Mouse (Mus musculus) mouse embryonic stem cell (cell line): Measurements from ENCODE around the gene Bmp8b.
"Not testable (repeated sequence)": the region's sequence is repeated elsewhere in the genome, so short reads cannot be mapped to it uniquely, and the experiment has no call there.

Experiments used
- in situ Hi-C, 2 experiments: fragments of 300-500 bp; cut with MboI; formaldehyde crosslinking; loops; 1 replicate in 1 of 2; 3 replicates in 1 of 2; pipeline ENCODE4 v1.14.3; 2019 to 2020; ENCODE audit warnings: low sequenced_read_pairs in 2 of 2, low pct_unique_long_range_greater_than_20kb in 1 of 2, mixed read lengths in 1 of 2; ENCODE audit not compliant: unreplicated experiment in 1 of 2

The Bmp8b gene

DNA sequence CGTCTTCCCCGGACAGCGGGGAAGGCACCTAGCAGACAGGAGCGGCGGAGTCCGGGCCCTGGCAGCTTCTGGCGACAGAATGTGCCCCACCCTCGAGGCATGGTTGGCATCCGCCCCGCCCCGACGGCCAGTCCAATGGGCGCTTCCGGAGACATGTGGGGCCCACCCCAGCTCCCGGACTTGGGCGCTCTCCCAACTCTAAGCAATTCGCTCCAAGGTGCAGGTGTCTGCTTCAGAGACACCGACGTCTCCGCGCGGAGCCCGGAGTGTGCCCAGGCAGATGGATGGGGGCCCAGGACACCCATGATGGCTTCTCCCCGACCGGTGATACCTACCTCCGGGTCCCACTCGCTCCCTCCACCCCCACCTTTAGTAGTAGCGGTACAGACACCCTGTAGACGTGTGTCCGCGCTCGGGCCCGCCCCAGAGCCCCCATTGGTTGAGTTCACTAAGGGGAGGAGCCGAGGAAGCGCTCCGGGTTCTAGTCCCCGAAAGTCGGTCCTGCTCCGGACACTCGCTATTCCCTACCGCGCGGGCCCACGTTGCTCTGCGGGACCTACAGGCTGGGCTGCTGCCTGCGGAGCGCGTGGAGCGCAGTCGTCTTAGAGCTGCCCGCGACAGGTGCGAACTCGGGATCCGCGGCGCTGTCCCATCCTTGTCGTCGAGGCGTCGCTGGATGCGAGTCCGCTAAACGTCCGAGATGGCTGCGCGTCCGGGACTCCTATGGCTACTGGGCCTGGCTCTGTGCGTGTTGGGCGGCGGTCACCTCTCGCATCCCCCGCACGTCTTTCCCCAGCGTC, at the start of gene Bmp8b:
Gene Bmp8b, plus strand, starts transcription at position 515 of the 800 bp plus-strand sequence.
- in situ Hi-C loops: no loop called here

- in situ Hi-C loops: no loop called here
Measured at GRCm38 (mm10) chr4:123056560-123057109, 48.3 kb upstream of the Bmp8b start.

DNA sequence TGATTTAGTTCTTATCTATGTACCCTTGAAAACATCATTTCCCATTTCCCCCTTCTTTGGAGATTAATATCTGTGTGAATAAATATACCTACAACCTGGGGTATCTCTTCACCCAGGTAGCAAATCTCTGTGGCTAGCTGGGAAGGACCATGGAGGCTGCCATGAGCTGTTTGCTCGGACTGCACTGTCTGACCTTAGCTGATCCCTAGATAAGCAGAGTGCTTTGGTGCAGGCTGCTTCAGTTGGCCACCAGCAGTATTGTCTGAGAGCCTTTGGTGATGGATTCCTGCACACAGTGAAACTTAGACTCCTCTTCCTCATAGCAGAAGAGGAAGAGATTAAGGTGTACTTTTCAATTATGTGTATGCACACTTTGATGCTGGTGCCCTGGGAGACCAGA, 47.0 kb upstream of the Bmp8b start:
- in situ Hi-C loops: no loop called here

GRCm38 (mm10) chr4:123061744-123062143, 43.2 kb upstream of the Bmp8b start:
- in situ Hi-C loops: no loop called here

GRCm38 (mm10) chr4:123068646-123069045, 36.3 kb upstream of the Bmp8b start:
- in situ Hi-C loops: no loop called here

DNA sequence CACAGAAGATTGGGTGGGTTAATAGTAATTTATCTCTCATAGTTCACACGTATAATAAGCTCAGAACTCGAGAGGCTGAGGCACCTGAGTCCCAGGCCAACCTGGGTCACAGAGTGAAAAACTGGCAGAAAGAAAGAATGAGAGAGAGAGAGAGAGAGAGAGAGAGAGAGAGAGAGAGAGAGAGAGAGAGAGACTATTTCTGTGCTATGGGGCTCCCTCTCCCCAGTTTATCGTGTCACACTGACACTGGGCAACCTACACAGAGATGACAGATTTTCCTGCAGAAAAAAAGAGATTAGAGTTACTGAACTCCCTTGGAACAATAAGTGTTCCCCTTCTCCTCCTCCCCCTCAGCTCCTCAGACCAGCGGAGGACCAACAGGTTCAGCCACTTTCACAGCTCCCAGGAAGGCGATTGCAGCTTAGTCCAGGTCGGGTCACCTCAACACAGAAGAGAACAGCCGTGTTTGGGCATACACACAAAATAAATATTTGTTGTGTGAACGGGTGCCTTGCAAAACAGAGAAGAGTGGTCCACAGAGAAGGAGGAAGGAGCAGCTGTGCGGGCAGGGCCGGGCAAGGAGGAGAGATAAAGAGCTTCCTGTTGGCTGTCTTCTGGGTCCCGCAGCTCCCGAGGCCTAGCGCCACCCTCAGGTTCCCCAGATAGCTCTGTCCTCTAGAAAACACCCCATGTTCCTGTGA, 33.5 kb upstream of the Bmp8b start:
- in situ Hi-C loops: no loop called here

DNA sequence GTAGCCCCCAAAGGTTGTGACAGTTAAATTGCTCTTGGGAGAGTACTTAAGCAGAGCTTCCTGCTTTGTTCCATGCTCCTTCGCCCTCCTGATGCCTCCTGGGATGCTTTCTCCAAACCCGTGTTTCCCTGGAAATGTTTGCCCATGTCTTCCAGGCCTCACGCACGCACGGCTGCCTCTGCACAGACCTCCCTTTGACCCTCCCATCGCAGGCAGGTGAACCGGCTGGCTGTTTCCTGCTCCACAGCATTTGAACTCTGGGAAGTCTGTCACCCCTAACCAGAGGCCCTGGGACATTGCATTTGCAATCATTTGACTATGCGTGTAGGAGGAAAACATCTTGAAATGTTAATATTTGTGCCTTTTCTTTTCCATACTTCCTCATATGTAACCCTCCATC, 28.0 kb upstream of the Bmp8b start:
- in situ Hi-C loops: no loop called here

GRCm38 (mm10) chr4:123078231-123078630, 26.7 kb upstream of the Bmp8b start:
- in situ Hi-C loops: no loop called here

- in situ Hi-C loops: loop anchor here (5.0 to 10.0 kb wide), 3 partner anchors 83 to 166 kb away; partner anchors contain the start of gene Mycl (in 1 of the 2)
Measured at GRCm38 (mm10) chr4:123080791-123081190, 24.2 kb upstream of the Bmp8b start.

DNA sequence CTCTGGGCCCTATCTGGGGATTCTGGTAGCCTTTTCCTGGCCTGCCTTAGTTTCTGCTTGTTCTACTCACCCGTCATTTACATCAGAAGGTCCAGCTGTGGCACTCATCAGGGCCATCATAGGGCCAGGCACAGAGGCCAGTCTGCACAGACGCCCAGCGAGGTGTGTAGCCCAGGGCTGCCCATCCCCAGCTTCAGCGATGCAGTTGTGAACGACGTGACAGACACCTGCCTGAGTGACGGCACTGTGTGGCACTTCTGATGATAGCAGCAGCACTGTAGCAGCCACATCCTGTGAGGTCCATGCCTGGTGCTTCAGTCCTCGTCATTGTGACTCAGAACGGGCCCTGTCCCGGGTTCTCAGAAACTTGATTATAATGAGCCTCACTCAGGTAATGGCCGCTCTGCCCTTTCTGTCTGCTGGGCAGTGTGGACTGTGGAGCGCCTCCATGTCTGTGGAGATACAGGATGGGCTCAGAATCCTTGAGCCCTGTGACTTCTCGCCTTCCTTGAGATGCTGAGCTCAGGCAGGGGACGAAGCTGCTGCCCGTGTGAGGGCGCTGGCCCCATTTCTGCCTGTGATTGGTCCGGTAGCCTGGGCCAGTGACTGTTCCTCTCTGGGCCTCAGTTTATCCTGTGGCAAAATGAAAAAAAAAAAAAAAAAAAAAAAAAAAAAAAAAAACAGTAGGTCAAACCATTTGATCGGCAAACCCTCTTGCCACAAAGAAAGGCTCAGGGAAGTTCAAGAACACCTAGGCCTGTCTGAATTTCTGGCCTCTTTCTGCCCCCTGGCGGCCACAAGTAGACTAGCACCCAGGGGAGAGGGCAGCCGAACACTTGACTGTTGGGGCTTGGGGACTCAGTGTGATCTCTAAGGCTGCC, 22.4 kb upstream of the Bmp8b start:
- in situ Hi-C loops: loop anchor here (5.0 to 10.0 kb wide), 3 partner anchors 85 to 168 kb away; partner anchors contain the start of gene Mycl (in 1 of the 2)

DNA sequence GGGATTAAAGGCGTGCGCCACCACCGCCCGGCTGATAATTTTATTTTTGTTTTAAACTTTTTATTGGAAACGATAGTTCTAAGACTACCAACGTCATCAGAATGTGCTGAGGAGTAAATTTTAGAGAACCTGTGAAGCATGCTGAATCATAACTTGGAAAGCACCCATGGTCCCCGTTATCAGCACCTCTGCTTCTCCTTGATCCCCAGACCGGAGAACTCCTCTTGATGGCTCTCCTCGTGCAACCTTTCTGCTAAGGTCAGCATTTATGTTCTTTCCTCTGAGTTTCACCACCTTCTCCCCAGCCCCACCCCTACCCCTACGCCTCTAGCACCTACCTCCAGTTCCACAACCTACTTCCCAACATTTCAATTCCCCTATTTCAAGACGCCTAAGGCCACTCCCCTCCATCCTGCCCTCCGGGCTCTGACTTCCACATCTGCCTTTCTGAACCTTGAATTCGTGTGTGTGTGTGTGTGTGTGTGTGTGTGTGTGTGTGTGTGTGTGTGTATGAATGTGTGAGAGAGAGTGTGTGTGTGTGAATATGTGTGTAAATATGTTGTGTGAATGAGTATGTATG, 21.6 kb upstream of the Bmp8b start:
- in situ Hi-C loops: loop anchor here (5.0 to 10.0 kb wide), 3 partner anchors 86 to 169 kb away; partner anchors contain the start of gene Mycl (in 1 of the 2)

GRCm38 (mm10) chr4:123085290-123085689, 19.7 kb upstream of the Bmp8b start:
- in situ Hi-C loops: loop anchor here (10.0 kb wide), 1 partner anchor 170 kb away; no protein-coding TSS in a partner anchor

DNA sequence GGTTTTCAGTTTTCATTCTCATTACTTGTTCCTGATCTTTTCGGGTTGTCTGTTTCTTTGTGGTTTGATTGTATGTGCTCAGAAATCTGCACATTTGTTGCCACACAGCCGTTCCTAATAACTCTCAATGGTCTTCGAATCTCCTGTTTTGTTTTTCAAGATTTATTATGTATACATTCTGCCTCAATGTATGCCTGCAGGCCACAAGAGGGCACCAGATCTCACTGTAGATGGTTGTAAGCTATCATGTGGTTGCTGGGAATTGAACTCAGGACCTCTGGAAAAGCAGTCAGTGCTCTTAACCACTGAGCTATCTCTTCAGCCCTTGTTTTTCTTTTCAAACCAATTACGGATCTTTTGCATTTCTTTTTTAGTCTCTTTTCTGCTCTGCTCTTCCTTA, 18.6 kb upstream of the Bmp8b start:
- in situ Hi-C loops: loop anchor here (10.0 kb wide), 1 partner anchor 172 kb away; no protein-coding TSS in a partner anchor

DNA sequence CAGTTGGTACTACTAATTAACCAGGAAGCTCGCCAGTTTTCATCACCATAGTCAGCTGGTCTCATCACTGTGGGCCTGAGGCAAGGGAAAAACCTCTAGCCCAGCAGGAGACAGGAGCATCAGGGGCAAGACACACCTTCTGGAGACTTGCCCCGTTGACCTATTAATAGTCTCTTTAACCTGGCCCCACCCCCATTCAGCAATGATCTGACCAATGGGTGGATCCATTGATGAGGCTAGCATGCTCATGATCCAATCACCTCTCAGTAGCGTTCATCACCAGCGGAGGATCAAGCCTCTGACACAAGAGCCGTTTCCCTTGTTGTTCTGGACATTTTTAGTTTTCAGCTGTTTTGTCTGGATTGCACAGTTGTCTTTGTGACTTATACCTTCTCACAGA, 12.3 kb upstream of the Bmp8b start:
- in situ Hi-C loops: no loop called here

GRCm38 (mm10) chr4:123093064-123093776, 11.7 kb upstream of the Bmp8b start:
- in situ Hi-C loops: no loop called here

DNA sequence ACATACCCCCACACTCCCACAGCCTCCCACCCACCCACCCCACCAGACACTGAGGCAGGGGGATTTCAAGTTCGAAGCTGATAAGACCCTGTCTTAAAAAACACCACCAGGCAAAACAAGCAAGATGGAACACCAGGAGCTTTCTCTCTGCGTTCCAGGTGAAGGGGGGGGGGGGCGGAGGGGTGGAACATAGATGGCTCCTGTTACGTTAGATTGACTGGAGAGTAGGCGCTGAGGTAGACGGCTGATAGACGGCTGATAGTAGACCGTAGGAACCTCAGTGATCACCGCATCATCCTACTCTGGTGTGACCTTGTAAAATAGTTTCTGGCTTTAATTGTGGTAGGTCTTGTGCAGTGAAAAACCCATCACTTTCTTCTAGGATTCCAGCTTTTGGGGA, 11.1 kb upstream of the Bmp8b start:
- in situ Hi-C loops: no loop called here

- in situ Hi-C loops: no loop called here
Measured at GRCm38 (mm10) chr4:123105451-123105790, 456 bp downstream of the Bmp8b start.

DNA sequence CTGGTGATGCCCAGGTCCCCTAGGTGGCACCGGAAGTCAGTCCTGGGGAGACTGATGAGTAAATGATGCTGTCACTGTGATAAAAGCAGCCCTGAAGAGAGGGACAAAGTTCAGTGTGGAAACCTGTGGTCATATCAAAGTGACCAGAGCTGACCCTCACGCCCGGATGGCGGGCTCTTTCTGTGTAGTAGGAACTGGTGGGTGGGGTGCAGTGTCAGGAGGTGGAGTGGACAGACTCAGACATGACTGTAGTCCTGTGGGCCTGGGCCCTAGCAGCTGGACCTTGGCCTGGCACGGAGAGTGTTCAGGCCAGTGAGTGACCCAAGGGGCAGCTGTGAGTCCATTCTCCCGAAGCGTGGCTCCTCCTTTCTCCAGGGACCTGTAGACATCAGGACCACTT, 964 bp downstream of the Bmp8b start:
- in situ Hi-C loops: not testable (repeated sequence)
